Mouse (Mus musculus) layer of hippocampus, postnatal 25 days (tissue): Measurements from ENCODE around the gene Slc36a3. TPM values are rescaled to one million over a fixed set of nuclear protein-coding genes. Genes with fewer than 3 reads are reported as not detected.

Experiments
- DNase-seq, 2 experiments: peaks; one replicate each; pipeline ENCODE4 v3.0.0; 2022; ENCODE audit warnings: mixed read lengths in 2 of 2, low spot score in 1 of 2; ENCODE audit errors: extremely low spot score in 1 of 2
- total RNA-seq, 2 experiments: library from RNA; stranded (reverse); gene quantifications; 2 replicates each; pipeline ENCODE4 v1.2.3; 2021

Gene Slc36a3
- total RNA-seq, 2 experiments from 2014 or later: not detected

GRCm38 (mm10) chr11:55078502-55078901 is 73.0 kb downstream of the Slc36a3 start:
- no peak for DNase-seq

GRCm38 (mm10) chr11:55077331-55078231 is 73.9 kb downstream of the Slc36a3 start, which contains the start of gene Ccdc69:
Ccdc69 (minus strand) TSS chr11:55078131.
- DNase-seq: peak in 1 of 2 experiments; percentile 35

DNA sequence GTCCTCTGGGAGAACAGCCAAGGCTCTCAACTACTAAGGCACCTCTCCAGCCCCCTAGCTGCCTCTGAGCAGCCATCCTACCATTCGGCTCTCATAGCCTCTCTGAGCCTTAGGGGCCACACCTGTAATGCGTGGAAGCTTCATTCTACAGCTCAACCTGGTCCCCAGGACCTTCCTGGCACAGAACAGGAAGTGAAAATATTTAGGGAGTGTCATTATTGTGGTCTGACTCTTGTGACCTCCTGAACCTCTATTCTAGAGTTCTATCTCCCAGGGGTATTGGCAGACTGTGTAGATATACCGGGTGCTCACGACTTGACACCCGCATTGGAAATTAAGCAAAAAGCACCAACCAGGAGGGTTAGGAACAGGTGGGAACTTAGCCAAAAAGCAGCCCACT is 75.3 kb downstream of the Slc36a3 start:
- no peak for DNase-seq

DNA sequence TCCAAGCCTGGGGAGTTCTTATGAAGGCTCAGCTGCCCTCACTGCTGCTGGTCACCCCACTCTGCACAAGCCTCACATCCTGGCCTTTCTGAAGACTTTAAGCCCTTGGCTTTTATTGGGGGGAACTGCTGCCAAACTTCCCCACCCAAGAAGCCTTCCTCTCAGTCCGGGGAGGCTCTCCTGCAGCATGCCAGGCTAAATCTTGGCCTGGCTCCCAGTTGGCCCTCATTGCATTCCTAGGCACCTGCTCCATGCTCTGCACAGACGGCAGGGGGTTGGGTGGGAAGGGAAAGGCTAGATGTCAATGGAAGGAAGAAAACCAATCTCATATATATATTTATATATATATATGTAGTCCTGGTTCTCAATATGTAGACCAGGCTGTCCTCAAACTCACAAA is 75.9 kb downstream of the Slc36a3 start:
- peak in 1 of 2 experiments; percentile 18 for DNase-seq

Other genes starting within 250 kb of the Slc36a3 start
- gene Gpx3, start 249.3 kb downstream of the Slc36a3 start, total RNA-seq: 1 to 10 TPM; 4.6 to 5.6 TPM
- 10 to 100 TPM; 33.1 to 38.0 TPM for gene Tnip1, start 188.8 kb downstream of the Slc36a3 start, total RNA-seq
- gene Anxa6, start 118.3 kb downstream of the Slc36a3 start, total RNA-seq: 10 to 100 TPM; 95.7 to 97.1 TPM
- gene Ccdc69, start 73.6 kb downstream of the Slc36a3 start, total RNA-seq: under 1 TPM; 0.37 to 0.52 TPM
- 10 to 100 TPM; 38.7 to 42.5 TPM for gene Gm2a, start 53.6 kb downstream of the Slc36a3 start, total RNA-seq
- under 1 TPM in 1 of 2 experiments, not detected in 1; 0.10 TPM for gene Slc36a2, start 33.4 kb upstream of the Slc36a3 start, total RNA-seq
- gene Slc36a1, start 52.6 kb upstream of the Slc36a3 start, total RNA-seq: 10 to 100 TPM; 59.3 to 61.5 TPM
- gene Fat2, start 184.9 kb upstream of the Slc36a3 start, total RNA-seq: under 1 TPM; 0.44 to 0.63 TPM